Mouse (Mus musculus) spleen, embryonic (tissue): ENCODE results near the gene Cped1.

Experiments used
- CTCF ChIA-PET: fragments of 350-600 bp; sonication (Branson Sonifier 250); formaldehyde crosslinking; loops from one replicate; lab custom pipeline; 2022; lab: Charles Lee

Gene Cped1

GRCm38 (mm10) chr6:21999025-21999424 lies 13.3 kb downstream of the Cped1 start:
- CTCF ChIA-PET = interaction anchor here (0.7 kb wide), 1 partner anchor 650 kb away, joined by 5 read pairs; no protein-coding TSS in a partner anchor

GRCm38 (mm10) chr6:22000086-22000485 lies 14.4 kb downstream of the Cped1 start:
- CTCF ChIA-PET = no interaction called here

- CTCF ChIA-PET = no interaction called here
Observed at GRCm38 (mm10) chr6:22000881-22001280, 15.2 kb downstream of the Cped1 start.

- CTCF ChIA-PET = no interaction called here
Observed at GRCm38 (mm10) chr6:22001284-22001916, 15.7 kb downstream of the Cped1 start.

- CTCF ChIA-PET = no interaction called here
Observed at GRCm38 (mm10) chr6:22002521-22003199, 16.9 kb downstream of the Cped1 start.

GRCm38 (mm10) chr6:22003200-22003587 lies 17.5 kb downstream of the Cped1 start:
- CTCF ChIA-PET = no interaction called here

- CTCF ChIA-PET = no interaction called here
Observed at GRCm38 (mm10) chr6:22003959-22004543, 18.3 kb downstream of the Cped1 start.

- CTCF ChIA-PET = no interaction called here
Observed at GRCm38 (mm10) chr6:22008346-22008745, 22.6 kb downstream of the Cped1 start.

- CTCF ChIA-PET = no interaction called here
Observed at GRCm38 (mm10) chr6:22010258-22010657, 24.5 kb downstream of the Cped1 start.

GRCm38 (mm10) chr6:22010761-22011281 lies 25.1 kb downstream of the Cped1 start:
- CTCF ChIA-PET = no interaction called here

GRCm38 (mm10) chr6:22011546-22011945 lies 25.8 kb downstream of the Cped1 start:
- CTCF ChIA-PET = no interaction called here

- CTCF ChIA-PET = no interaction called here
Observed at GRCm38 (mm10) chr6:22012099-22012498, 26.4 kb downstream of the Cped1 start.

- CTCF ChIA-PET = no interaction called here
Observed at GRCm38 (mm10) chr6:22012501-22012900, 26.8 kb downstream of the Cped1 start.

- CTCF ChIA-PET = no interaction called here
Observed at GRCm38 (mm10) chr6:22013394-22013793, 27.7 kb downstream of the Cped1 start.

- CTCF ChIA-PET = no interaction called here
Observed at GRCm38 (mm10) chr6:22014291-22014911, 28.7 kb downstream of the Cped1 start.

- CTCF ChIA-PET = no interaction called here
Observed at GRCm38 (mm10) chr6:22017631-22018030, 31.9 kb downstream of the Cped1 start.

GRCm38 (mm10) chr6:22018768-22019445 lies 33.2 kb downstream of the Cped1 start:
- CTCF ChIA-PET = no interaction called here

- CTCF ChIA-PET = no interaction called here
Observed at GRCm38 (mm10) chr6:22019637-22020036, 33.9 kb downstream of the Cped1 start.

GRCm38 (mm10) chr6:22020696-22021095 lies 35.0 kb downstream of the Cped1 start:
- CTCF ChIA-PET = no interaction called here

GRCm38 (mm10) chr6:22021315-22021714 lies 35.6 kb downstream of the Cped1 start:
- CTCF ChIA-PET = no interaction called here

- CTCF ChIA-PET = no interaction called here
Observed at GRCm38 (mm10) chr6:22024168-22024567, 38.5 kb downstream of the Cped1 start.
